Mouse (Mus musculus) right cerebral cortex, postnatal 25 days (tissue): ENCODE results near the gene Chac1.

Experiments used
- DNase-seq: peaks from one replicate; pipeline ENCODE4 v3.0.0; 2022

Gene Chac1

GRCm38 (mm10) chr2:119350555-119351486 lies at the start of gene Chac1:
Chac1 (plus strand) TSS chr2:119351229.
- DNase-seq, result peak; percentile 96

GRCm38 (mm10) chr2:119302876-119303275 lies 48.2 kb upstream of the Chac1 start:
- DNase-seq, result no peak

GRCm38 (mm10) chr2:119304391-119304790 lies 46.6 kb upstream of the Chac1 start:
- DNase-seq, result no peak

- no peak for DNase-seq
Measured at GRCm38 (mm10) chr2:119304798-119305208, 46.2 kb upstream of the Chac1 start.

- DNase-seq, result no peak
Measured at GRCm38 (mm10) chr2:119311544-119311943, 39.5 kb upstream of the Chac1 start.

- no peak for DNase-seq
Measured at GRCm38 (mm10) chr2:119312380-119312958, 38.6 kb upstream of the Chac1 start.

- DNase-seq, result no peak
Measured at GRCm38 (mm10) chr2:119313780-119314479, 37.1 kb upstream of the Chac1 start.

GRCm38 (mm10) chr2:119314742-119315310 lies 36.2 kb upstream of the Chac1 start:
- no peak for DNase-seq

GRCm38 (mm10) chr2:119318043-119318710 lies 32.9 kb upstream of the Chac1 start:
- DNase-seq, result no peak

GRCm38 (mm10) chr2:119320571-119320970 lies 30.5 kb upstream of the Chac1 start:
- no peak for DNase-seq

- no peak for DNase-seq
Measured at GRCm38 (mm10) chr2:119321771-119322586, 29.1 kb upstream of the Chac1 start.

- DNase-seq, result peak; percentile 48
Measured at GRCm38 (mm10) chr2:119322587-119323300, 28.3 kb upstream of the Chac1 start.

- DNase-seq, result no peak
Measured at GRCm38 (mm10) chr2:119323866-119324575, 27.0 kb upstream of the Chac1 start.

GRCm38 (mm10) chr2:119324576-119325318 lies 26.3 kb upstream of the Chac1 start:
- DNase-seq, result no peak

- DNase-seq, result no peak
Measured at GRCm38 (mm10) chr2:119325568-119326143, 25.4 kb upstream of the Chac1 start, which contains the start of gene Dll4. Dll4 (plus strand) TSS chr2:119325784.

- no peak for DNase-seq
Measured at GRCm38 (mm10) chr2:119326161-119327101, 24.6 kb upstream of the Chac1 start.

GRCm38 (mm10) chr2:119327102-119327480 lies 23.9 kb upstream of the Chac1 start:
- DNase-seq, result peak; percentile 38

- DNase-seq, result no peak
Measured at GRCm38 (mm10) chr2:119327942-119328526, 23.0 kb upstream of the Chac1 start.
